ENCODE assay signal across 24 mouse cellular contexts in the genomic region with DNA sequence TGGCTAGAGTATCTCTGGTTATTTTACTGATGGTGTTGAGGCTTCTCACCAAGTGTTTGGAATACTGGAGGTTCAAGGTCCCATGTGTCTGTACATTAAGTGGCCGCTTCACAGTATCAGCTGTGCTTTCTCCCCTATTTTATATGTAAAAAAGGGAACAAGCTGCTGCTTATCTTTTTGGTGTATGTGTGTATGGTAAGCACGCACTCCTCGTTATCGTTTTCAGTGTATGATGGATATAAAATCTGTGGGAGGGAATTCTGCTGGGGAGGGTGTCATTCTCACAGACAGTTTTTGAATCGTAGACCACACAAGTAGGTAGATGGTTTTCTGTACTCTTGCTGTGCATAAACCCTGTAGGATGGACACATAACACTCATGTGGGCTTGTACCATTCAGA. TPM values are rescaled to one million over a fixed set of nuclear protein-coding genes. Genes with fewer than 3 reads are reported as not detected.
"Had no signal": no experiment of that assay in that cellular context is flagged by ENCODE, and none has a peak within 500 bp of the region (broad histone marks: within the 10 kb centered on the region; RNA-seq: fewer than 3 reads in every experiment).

No protein-coding gene starts in this region.

- H3K4me3 ChIP-seq: neural tube, embryonic 13.5 days; neural tube, embryonic 15.5 days; stomach, embryonic 15.5 days had no signal

- H3K4me1 ChIP-seq: stomach, embryonic 15.5 days had no signal

- H3K9ac ChIP-seq: neural tube, embryonic 13.5 days; neural tube, embryonic 15.5 days; stomach, embryonic 15.5 days had no signal

- H3K27ac ChIP-seq: neural tube, embryonic 13.5 days; neural tube, embryonic 15.5 days; stomach, embryonic 15.5 days; stomach, postnatal 0 days had no signal

- DNase-seq: retina, postnatal 1 day; right cerebral cortex, adult 18-20 months; right cerebral cortex, postnatal 14 days; right cerebral cortex, postnatal 25 days; right cerebral cortex, postnatal 4 days; spleen, adult 18-20 months; thymus, adult 18-20 months; thymus, adult 2 months; thymus, postnatal 14 days; thymus, postnatal 25 days; thymus, postnatal 36 days; thymus, postnatal 4 days had no signal

- H3K9me3 ChIP-seq: neural tube, embryonic 13.5 days; neural tube, embryonic 15.5 days; stomach, embryonic 15.5 days had no signal

- H3K36me3 ChIP-seq: neural tube, embryonic 13.5 days; neural tube, embryonic 15.5 days; stomach, embryonic 15.5 days had no signal

RNA-seq across cellular contexts. Expression of a gene that starts 39.8 kb away (rescaled TPM):
- total RNA-seq: neutrophil, adult 5-6 weeks had no signal

RNA-seq across cellular contexts. Expression of a gene that starts 47.5 kb away (rescaled TPM):
- total RNA-seq: neutrophil, adult 5-6 weeks had no signal
- polyA plus RNA-seq: neural tube, embryonic 13.5 days; small intestine, adult 2 months; spleen, adult 2 months; stomach, embryonic 14.5 days; stomach, embryonic 16.5 days; stomach, postnatal 0 days; thymus, adult 2 months; thymus, postnatal 0 days; urinary bladder, adult 2 months had no signal

RNA-seq across cellular contexts. Expression of a gene that starts 47.5 kb away (rescaled TPM):
- total RNA-seq: neutrophil, adult 5-6 weeks had no signal
- polyA plus RNA-seq: neural tube, embryonic 13.5 days; small intestine, adult 2 months; spleen, adult 2 months; stomach, embryonic 14.5 days; stomach, embryonic 15.5 days; stomach, embryonic 16.5 days; stomach, postnatal 0 days; thymus, postnatal 0 days; urinary bladder, adult 2 months had no signal

RNA-seq across cellular contexts. Expression of a gene that starts 48.7 kb away (rescaled TPM):
- total RNA-seq: neutrophil, adult 5-6 weeks had no signal
- polyA plus RNA-seq: neural tube, embryonic 14.5 days; neural tube, embryonic 15.5 days; small intestine, adult 2 months; spleen, adult 2 months; stomach, embryonic 14.5 days; stomach, embryonic 15.5 days; stomach, embryonic 16.5 days; stomach, postnatal 0 days; thymus, adult 2 months; thymus, postnatal 0 days; urinary bladder, adult 2 months had no signal
